Mouse (Mus musculus): ENCODE results near the gene Carns1.
"Not testable (repeated sequence)": the region's sequence is repeated elsewhere in the genome, so short reads cannot be mapped to it uniquely, and the experiment has no call there.

The Carns1 gene

DNA sequence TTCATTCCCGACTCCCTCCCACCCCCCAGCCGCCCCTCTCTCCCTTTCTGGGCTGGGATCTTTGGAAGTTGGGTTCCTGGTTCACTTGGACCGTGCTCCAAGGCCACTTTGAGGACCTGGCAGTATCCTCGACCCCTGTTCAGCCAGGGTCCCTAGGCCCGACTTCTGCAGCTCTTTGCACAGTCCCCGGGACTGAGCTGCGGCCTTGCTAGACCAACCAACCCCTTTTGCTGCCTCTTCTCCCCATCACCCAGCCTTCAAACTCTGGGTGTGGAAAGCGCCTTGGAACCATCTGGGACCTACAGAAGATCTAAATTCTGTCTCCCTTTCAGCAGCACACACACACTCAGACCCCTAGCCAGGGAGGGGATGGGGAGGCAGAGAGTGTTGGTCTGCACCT lies 26.5 kb downstream of the Carns1 start:
- peak; percentile 50 for DNase-seq

DNA sequence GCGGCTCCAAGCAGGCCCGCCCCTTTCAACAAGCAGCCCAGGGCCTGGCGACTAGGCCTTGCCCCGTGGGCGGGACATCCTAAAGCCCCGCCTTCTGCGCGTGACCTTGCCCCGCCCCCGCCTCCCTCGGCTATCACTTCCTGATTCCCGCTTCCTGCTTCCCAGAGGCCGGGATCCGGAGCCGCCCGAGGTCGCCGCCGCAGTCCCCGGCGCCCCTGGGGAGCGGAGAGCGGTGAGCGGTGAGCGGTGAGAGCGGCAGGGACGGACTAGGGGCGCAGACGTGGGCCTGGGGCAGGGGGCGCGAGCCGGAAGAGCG lies 26.8 kb downstream of the Carns1 start, which contains the start of gene Coro1b:
Coro1b (plus strand) TSS at position 129 of the 316 bp plus-strand sequence.
- DNase-seq = peak; percentile 96

DNA sequence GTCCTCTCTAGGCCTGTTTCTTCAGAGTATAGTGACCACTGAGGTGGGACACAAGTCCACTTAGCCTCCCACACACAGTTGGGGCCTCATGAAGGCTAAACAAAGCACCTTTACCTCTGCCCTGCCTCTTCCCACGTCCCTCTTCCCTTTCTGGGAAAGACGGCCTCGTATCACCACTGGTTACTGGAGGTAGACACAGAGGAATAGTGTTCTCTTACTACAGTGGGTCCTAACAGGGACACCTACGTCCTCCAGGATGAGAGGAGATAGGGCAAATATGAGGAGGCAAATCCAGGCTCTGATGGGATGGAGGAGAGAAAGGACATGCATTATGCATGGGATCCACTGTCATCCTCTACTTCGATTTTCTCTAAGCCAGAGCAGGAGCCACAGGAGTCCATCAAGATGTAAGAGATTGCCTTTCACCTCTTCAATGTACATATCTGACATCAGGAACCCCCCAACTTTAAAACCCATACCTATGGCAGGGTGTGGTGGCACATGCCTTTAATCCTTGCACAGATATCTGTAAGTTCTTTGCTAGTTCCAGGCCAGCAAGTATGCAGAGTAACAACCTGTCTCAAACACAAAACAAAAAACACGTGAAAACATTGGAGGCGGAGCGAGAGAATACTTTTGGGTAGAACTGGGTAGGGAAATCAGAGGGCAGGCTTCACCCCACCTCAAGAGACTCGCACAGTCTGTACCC lies 27.3 kb downstream of the Carns1 start:
- no peak for DNase-seq

GRCm38 (mm10) chr19:4147022-4147405 lies 28.3 kb downstream of the Carns1 start:
- no peak for DNase-seq

- no peak for DNase-seq
These were observed 28.8 kb downstream of the Carns1 start for GRCm38 (mm10) chr19:4146366-4147021.

DNA sequence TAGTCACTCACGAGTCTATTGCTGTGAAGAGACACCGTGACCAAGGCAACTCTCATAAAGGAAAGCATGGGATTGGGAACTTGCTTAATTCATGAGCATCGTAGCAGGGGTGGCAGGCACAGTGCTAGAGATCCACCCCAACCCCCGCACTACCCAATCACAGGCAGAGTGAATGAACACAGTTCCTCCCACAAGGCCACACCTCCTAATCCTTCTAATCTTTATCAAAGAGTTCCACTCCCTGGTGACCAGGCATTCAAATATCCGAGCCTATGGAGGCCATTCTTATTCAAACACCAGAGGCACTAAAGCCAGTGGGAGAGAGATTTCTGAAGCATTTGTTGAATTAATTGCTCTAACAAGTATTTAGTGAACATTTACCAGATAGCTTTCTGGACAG lies 29.3 kb downstream of the Carns1 start:
- no peak for DNase-seq

- DNase-seq = peak; percentile 52
These were observed 30.5 kb downstream of the Carns1 start for GRCm38 (mm10) chr19:4144550-4145498.

DNA sequence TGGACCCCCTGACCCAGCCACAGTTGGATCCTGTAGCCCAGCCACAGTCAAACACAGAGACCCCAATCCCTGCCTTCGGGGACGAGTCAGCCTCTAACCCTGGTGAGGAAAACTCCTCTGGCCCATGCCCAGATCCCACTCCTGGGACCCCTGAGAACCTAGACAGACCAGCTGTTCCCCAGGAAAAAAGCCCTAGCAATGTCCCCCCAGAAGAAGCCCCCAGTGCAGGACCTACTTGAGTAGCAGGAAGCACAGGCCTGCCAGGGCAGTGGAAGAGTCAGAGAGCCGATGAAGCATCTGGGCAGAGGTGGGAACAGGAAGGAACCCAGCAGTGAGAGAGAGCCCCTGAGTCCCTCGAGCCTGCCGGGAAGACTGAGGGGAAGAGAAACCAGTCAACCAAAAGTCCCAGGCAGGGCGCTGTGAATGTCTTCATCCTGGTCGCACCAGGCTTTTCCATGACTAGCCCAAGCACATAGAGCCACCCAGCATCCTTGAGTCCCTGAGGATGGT lies 31.5 kb downstream of the Carns1 start, which contains the start of gene Cabp4:
Cabp4 (minus strand) TSS at position 275 of the 510 bp plus-strand sequence.
- DNase-seq = no peak

DNA sequence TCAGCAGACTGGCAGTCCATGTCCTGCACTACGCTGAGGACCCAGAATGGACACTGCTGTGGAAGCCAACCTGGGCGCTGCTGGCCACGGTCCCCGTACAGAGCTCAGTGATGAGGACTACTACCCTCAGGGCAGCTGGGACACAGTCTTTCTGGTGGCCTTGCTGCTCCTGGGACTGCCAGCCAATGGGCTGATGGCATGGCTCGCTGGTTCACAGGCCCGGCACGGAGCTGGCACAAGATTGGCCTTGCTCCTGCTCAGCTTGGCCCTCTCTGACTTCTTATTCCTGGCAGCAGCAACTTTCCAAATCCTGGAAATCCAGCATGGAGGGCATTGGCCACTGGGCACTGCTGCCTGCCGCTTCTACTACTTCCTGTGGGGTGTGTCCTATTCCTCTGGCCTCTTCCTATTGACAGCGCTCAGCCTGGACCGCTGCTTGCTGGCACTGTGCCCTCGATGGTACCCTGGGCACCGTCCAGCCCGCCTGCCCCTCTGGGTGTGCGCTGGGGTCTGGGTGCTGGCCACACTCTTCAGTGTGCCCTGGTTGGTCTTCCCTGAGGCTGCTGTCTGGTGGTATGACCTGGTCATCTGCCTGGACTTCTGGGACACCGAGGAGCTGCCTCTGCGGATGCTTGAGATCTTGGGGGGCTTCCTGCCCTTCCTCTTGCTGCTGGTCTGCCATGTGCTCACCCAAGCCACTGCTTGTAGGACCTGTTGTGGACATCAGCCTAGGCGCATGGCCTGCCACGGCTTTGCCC lies 32.7 kb downstream of the Carns1 start:
- DNase-seq = no peak

DNA sequence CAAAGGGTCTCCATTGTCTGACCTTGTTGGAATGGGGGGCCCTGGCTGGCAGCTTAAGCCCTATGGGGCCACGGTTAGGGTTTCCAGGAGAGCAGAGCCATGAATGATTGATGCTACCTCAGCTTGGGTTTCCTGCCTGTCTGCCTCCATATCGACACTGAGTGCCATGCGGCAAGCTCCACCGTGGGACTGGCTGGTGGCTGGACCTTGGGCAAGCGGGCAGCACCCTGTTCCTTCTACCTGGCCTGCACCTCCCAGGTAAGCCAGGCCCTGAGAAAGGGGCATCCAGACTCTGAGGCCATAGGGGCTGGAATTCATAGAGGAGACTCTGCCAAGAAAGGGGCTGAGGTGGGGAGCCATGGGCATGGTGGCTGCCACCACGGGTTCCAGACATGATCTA lies 35.1 kb downstream of the Carns1 start:
- no peak for DNase-seq

- no peak for DNase-seq
These were observed 35.8 kb downstream of the Carns1 start, which contains the start of gene Gpr152 for GRCm38 (mm10) chr19:4139446-4139845. Gene Gpr152 (plus strand): TSS chr19:4139787.

DNA sequence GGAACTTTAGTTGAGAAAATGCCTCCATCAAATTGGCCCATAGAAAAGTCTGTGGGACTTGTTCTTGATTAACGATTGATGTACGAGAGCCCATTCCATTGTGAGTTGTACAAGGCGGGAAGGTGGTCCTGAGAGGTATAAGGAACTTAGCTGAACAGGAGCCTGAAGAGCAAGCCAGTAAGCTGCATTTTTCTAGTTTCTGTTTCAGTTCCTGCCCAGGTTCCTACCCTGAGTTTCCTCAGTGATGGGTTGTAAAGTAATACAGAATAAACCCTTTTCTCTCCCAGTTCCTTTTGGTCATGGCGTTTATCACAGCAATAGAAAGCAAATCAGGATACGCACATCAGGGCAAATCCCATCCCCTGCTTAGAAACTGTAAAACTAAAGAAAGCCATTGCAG lies 37.4 kb downstream of the Carns1 start:
- no peak for DNase-seq

DNA sequence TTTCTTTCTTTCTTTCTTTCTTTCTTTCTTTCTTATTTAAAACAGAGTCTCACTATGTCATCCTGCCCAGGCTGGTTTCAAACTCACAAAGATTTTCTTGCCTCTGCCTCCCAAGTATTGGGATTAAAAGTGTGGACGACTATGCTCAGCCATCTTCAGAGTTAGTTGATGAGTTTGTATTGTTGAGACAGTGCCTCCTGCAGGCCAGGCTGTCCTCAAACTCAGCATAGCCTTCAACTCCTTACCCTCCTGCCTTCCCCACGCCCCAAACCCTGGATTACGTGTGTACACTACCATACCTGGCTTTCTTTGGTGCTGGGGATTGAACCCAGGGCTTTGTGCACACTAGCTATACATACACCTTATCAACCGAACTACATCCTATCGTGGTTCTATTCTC lies 38.8 kb downstream of the Carns1 start:
- no peak for DNase-seq

- DNase-seq = not testable (repeated sequence)
These were observed 39.3 kb downstream of the Carns1 start for GRCm38 (mm10) chr19:4135963-4136345.

DNA sequence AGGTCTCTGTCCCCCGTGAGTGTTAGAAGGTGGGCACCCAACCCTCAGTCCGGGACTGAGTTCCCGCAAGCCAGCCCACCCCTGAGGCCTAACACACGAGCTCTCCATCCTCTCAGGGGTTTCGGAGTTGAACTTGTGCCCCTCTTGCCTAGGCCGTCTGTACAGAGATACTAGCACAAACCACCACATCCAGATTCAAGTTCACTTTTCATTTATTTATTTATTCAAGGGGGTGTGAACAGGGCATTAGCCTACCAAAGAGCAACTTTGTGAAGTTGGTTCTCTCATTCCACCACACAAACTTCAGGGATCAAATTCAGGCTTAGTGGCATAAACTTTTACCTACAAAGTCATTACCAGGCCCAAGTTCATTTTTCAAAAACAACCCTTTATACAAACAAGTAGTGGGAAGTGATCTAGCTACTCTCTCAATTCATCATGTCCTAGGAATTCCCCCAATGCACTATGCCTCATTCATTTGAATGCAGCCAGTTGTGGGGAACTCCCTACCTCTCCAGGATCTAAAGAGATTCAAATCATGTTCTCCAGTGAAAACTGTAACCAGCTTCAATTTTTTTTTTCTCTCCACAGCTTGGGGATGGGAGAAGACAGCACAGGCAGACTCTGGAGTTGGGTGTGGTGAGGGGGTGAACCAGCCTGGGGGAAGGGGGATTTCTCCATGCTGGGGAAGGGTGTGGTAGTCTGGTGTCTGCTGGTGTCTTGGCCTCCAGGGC lies 39.9 kb downstream of the Carns1 start:
- not testable (repeated sequence) for DNase-seq

GRCm38 (mm10) chr19:4134354-4134753 lies 40.9 kb downstream of the Carns1 start:
- DNase-seq = no peak

GRCm38 (mm10) chr19:4131768-4132167 lies 43.5 kb downstream of the Carns1 start:
- no peak for DNase-seq

GRCm38 (mm10) chr19:4131075-4131474 lies 44.2 kb downstream of the Carns1 start:
- no peak for DNase-seq

- DNase-seq = no peak
These were observed 45.2 kb downstream of the Carns1 start for GRCm38 (mm10) chr19:4130106-4130505.

- no peak for DNase-seq
These were observed 45.8 kb downstream of the Carns1 start for GRCm38 (mm10) chr19:4129462-4129861.

GRCm38 (mm10) chr19:4126759-4127495 lies 48.4 kb downstream of the Carns1 start:
- peak; percentile 50 for DNase-seq
